Mouse (Mus musculus): ENCODE measurements at regions not wholly inside any gene's neighbourhood (a gene's known extent, or its start where the extent isn't known, plus 50 kb on each side); places are given as distances from the start of the nearest gene placed in this dataset.

GRCm38 (mm10) chr17:45850174-45850573 is 116.5 kb upstream of the 1600014C23Rik start:
- no peak for TF ChIP-seq CTCF (conservative IDR thresholded peaks at IDR 0.05; ENCODE audit: low read length)
- TF ChIP-seq POU5F1 (IDR thresholded peaks at IDR 0.05; ENCODE audit: borderline replicate concordance, low read length) = no peak
- no peak for TF ChIP-seq NANOG (IDR thresholded peaks at IDR 0.05; ENCODE audit: borderline replicate concordance, low read length)
